Mouse (Mus musculus): ENCODE data around the gene Nid2. TPM values are rescaled to one million over a fixed set of nuclear protein-coding genes. Genes with fewer than 3 reads are reported as not detected.

Gene Nid2
- polyA plus RNA-seq, 1 experiment from 2014 or later, result 41.0 TPM

- WGBS, result 76% methylated on average over 7 of the region's 7 CpGs
- no peak for ATAC-seq (replicated peaks)
- H3K9me3 ChIP-seq, result no peaks in the 10 kb centered on the region
- no peak overlapping the region for H3K27ac ChIP-seq
- no peaks in the 10 kb centered on the region for H3K27me3 ChIP-seq (replicated peaks)
- no peaks in the 10 kb centered on the region for H3K36me3 ChIP-seq (replicated peaks)
- no peak overlapping the region for H3K4me3 ChIP-seq
- no peak overlapping the region for H3K9ac ChIP-seq
- H3K4me2 ChIP-seq, result no peak overlapping the region
- H3K4me1 ChIP-seq, result no peaks in the 10 kb centered on the region
Measured at GRCm38 (mm10) chr14:19728737-19729136, 22.3 kb upstream of the Nid2 start.

- peaks cover 6% of the 10 kb centered on the region; the same call in 1 of the 2 replicates for H3K4me1 ChIP-seq
- WGBS, result 87% methylated on average over 2 of the region's 2 CpGs
- no peaks in the 10 kb centered on the region for H3K9me3 ChIP-seq
- no peak for ATAC-seq (replicated peaks)
- H3K27me3 ChIP-seq (replicated peaks), result no peaks in the 10 kb centered on the region
- H3K4me3 ChIP-seq, result no peak overlapping the region
- no peak overlapping the region for H3K4me2 ChIP-seq
- no peak overlapping the region for H3K9ac ChIP-seq
- H3K27ac ChIP-seq, result no peak overlapping the region
- no peaks in the 10 kb centered on the region for H3K36me3 ChIP-seq (replicated peaks)
Measured at GRCm38 (mm10) chr14:19732097-19732496, 19.0 kb upstream of the Nid2 start.

GRCm38 (mm10) chr14:19733490-19734282 is 17.4 kb upstream of the Nid2 start:
- peaks cover 6% of the 10 kb centered on the region; the same call in 1 of the 2 replicates for H3K4me1 ChIP-seq
- no peak for ATAC-seq (replicated peaks)
- H3K9me3 ChIP-seq, result no peaks in the 10 kb centered on the region
- no peaks in the 10 kb centered on the region for H3K27me3 ChIP-seq (replicated peaks)
- 0 out of 2 replicates have a peak overlapping the region, but pooled peaks have one; percentile 20 for H3K27ac ChIP-seq
- H3K9ac ChIP-seq, result no peak overlapping the region
- WGBS, result 62% methylated on average over 4 of the region's 4 CpGs
- H3K4me2 ChIP-seq, result no peak overlapping the region
- no peak overlapping the region for H3K4me3 ChIP-seq
- H3K36me3 ChIP-seq (replicated peaks), result no peaks in the 10 kb centered on the region

- WGBS, result 22% methylated on average over 6 of the region's 6 CpGs
- H3K4me1 ChIP-seq, result peaks cover 6% of the 10 kb centered on the region; the same call in 1 of the 2 replicates
- no peaks in the 10 kb centered on the region for H3K9me3 ChIP-seq
- no peak overlapping the region for H3K9ac ChIP-seq
- H3K27ac ChIP-seq, result no peak overlapping the region
- no peak overlapping the region for H3K4me3 ChIP-seq
- ATAC-seq (replicated peaks), result no peak; the same call in 1 of the 2 replicates
- H3K4me2 ChIP-seq, result no peak overlapping the region
- no peaks in the 10 kb centered on the region for H3K27me3 ChIP-seq (replicated peaks)
- no peaks in the 10 kb centered on the region for H3K36me3 ChIP-seq (replicated peaks)
Measured at GRCm38 (mm10) chr14:19735303-19735702, 15.8 kb upstream of the Nid2 start.

DNA sequence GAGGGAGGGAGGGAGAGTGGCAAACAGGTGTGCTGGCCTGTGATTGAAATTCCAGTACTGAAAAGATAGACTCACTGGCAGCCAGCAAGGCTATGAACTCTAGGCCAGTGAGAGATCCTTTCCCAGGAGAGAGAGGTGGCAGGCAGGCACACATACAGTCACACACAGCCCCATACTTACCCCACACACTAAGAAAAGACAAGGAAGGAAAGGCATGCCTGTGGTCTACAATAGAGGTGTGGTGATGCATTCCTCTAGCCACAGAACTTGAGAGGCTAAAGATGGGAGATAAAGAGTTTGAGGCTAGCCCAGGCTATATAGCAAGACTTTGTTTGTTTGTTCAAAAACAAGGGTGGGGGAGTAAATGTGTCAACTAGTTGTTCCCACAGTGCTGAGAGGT is 13.5 kb upstream of the Nid2 start:
- Histone ChIP-seq H3K4me2 (no peak overlapping the region), H3K36me3 (replicated peaks) (no peaks in the 10 kb centered on the region), H3K4me1 (peaks cover 6% of the 10 kb centered on the region; the same call in 1 of the 2 replicates), H3K27ac (no peak overlapping the region), H3K4me3 (no peak overlapping the region), H3K9me3 (no peaks in the 10 kb centered on the region), H3K9ac (no peak overlapping the region), H3K27me3 (replicated peaks) (no peaks in the 10 kb centered on the region)
- no peak for ATAC-seq (replicated peaks)

DNA sequence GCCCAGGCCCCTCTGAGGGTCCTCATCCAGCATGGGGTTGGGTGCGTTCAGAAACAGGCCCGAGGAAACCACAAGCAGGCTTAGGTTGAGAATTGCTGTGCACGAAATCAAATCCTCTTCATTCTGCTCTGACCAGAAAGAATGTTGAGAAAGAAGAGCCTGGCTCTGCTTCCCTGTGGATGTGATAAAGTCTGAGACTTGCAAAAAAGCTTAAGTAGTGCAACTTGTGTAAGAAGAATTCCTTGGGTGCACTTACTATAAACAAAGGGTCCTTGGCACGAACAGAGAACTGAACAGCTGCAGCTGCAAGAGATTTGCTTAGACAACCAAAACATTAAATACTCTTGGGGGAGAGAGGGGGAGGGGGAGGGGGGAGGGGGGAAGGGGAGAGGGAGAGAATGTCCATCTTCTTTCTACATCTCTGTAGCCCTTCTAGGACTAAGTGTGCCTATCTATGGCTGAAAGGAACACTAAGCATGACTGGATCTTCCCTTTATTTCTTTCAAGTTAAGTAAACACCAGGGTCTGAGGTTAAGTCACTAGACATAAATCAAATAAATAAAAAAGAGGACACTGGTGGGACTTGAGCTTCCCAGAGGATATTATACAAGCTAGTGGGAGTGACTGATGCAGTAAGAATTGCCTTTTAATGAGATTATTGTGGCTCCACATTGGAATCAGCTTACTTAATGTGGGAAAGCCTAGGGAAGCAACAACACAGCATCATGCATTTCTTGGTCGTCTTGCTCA is 12.8 kb upstream of the Nid2 start:
- H3K4me2 ChIP-seq, result no peak overlapping the region
- no peak for ATAC-seq (replicated peaks)
- H3K9ac ChIP-seq, result no peak overlapping the region
- peaks cover 6% of the 10 kb centered on the region; the same call in 1 of the 2 replicates for H3K4me1 ChIP-seq
- no peaks in the 10 kb centered on the region for H3K27me3 ChIP-seq (replicated peaks)
- 21% methylated on average over 5 of the region's 5 CpGs for WGBS
- no peak overlapping the region for H3K4me3 ChIP-seq
- H3K9me3 ChIP-seq, result no peaks in the 10 kb centered on the region
- no peaks in the 10 kb centered on the region for H3K36me3 ChIP-seq (replicated peaks)
- no peak overlapping the region for H3K27ac ChIP-seq

- ATAC-seq (replicated peaks), result no peak
- H3K4me1 ChIP-seq, result peaks cover 6% of the 10 kb centered on the region; the same call in 1 of the 2 replicates
- WGBS, result 53% methylated on average over 9 of the region's 9 CpGs
- no peaks in the 10 kb centered on the region for H3K36me3 ChIP-seq (replicated peaks)
- no peaks in the 10 kb centered on the region for H3K27me3 ChIP-seq (replicated peaks)
- no peaks in the 10 kb centered on the region for H3K9me3 ChIP-seq
- no peak overlapping the region for H3K4me3 ChIP-seq
- no peak overlapping the region for H3K9ac ChIP-seq
- H3K27ac ChIP-seq, result no peak overlapping the region
- no peak overlapping the region for H3K4me2 ChIP-seq
Measured at GRCm38 (mm10) chr14:19739416-19740146, 11.5 kb upstream of the Nid2 start.

- Histone ChIP-seq H3K27me3 (replicated peaks) (no peaks in the 10 kb centered on the region), H3K4me2 (no peak overlapping the region), H3K9me3 (no peaks in the 10 kb centered on the region), H3K27ac (no peak overlapping the region), H3K4me1 (peaks cover 5% of the 10 kb centered on the region; the same call in 1 of the 2 replicates), H3K4me3 (no peak overlapping the region), H3K36me3 (replicated peaks) (no peaks in the 10 kb centered on the region), H3K9ac (no peak overlapping the region)
- ATAC-seq (replicated peaks), result no peak
- WGBS, result 91% methylated on average over 6 of the region's 6 CpGs
Measured at GRCm38 (mm10) chr14:19740147-19740738, 10.8 kb upstream of the Nid2 start.

DNA sequence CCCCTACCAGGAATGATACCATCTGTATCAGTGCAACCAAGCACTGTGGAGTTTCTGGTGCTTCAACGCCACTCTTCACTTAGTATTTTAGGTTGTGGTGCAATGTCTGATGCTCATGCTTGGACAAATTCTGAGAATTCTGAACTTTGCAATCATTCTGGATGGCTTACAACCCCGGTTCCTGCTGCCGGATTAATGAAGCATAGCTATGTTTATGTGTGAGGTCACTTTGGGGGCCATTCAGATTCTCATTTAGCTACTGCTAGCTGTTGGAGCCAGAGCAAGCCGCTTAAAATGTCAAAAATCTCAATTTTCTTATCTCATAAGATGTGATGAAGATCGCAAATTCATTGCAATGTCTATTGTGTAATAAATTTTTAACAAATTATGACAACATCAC is 6.2 kb upstream of the Nid2 start:
- Histone ChIP-seq H3K27ac (no peak overlapping the region), H3K4me1 (no peaks in the 10 kb centered on the region), H3K9ac (no peak overlapping the region), H3K4me2 (no peak overlapping the region), H3K4me3 (no peak overlapping the region), H3K36me3 (replicated peaks) (no peaks in the 10 kb centered on the region), H3K27me3 (replicated peaks) (0 out of 2 replicates have a peak, but pooled peaks cover 3% of the 10 kb centered on the region), H3K9me3 (no peaks in the 10 kb centered on the region)
- ATAC-seq (replicated peaks), result no peak
- 91% methylated on average over 5 of the region's 5 CpGs for WGBS

DNA sequence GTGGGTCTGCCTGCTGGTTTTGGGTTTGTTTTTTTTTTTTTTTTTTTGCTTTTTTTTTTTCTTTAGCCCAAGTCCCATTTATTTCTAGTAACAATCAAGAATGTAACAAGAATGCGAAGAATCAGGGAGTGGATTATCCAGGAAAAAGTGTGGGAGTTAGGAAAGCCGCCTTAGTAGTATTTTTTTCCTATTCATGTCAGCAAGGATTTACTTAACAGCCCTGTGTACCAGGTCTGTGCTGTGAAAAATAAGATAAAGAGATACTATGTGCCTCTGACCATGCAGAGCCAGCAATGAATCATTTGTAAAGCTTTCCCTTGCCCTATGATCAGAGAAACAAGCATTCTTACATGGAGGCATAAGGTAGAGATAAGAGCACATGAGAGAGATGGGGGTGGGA is 4.8 kb upstream of the Nid2 start:
- H3K9me3 ChIP-seq, result no peaks in the 10 kb centered on the region
- ATAC-seq (replicated peaks), result no peak
- H3K4me1 ChIP-seq, result peaks cover 10% of the 10 kb centered on the region
- H3K4me2 ChIP-seq, result no peak overlapping the region
- no peak overlapping the region for H3K4me3 ChIP-seq
- no peak overlapping the region for H3K27ac ChIP-seq
- peaks cover 13% of the 10 kb centered on the region for H3K27me3 ChIP-seq (replicated peaks)
- H3K9ac ChIP-seq, result no peak overlapping the region
- WGBS, result 85% methylated on average over 2 of the region's 2 CpGs
- no peaks in the 10 kb centered on the region for H3K36me3 ChIP-seq (replicated peaks)

DNA sequence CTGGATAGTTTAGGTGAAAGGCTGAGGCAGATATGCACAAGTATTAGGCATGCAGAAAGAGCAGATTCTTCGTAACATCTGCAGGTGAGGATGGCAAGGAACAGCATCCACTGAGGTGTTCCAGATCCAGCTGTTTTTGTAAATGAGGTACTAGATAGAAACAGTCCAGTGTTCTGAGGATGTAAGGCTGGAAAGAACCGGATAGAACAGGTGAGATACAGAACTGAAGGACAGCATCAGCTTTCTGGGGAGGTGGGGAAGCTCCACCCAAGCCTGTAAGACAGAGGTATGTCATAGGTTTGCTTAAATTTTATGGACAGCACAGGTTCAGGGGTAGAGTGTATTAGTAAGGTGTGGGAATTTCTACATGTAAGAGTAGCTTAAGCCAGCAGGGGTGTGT is 4.3 kb upstream of the Nid2 start:
- H3K4me1 ChIP-seq, result peaks cover 15% of the 10 kb centered on the region
- H3K27me3 ChIP-seq (replicated peaks), result peaks cover 18% of the 10 kb centered on the region
- WGBS, result 89% methylated on average over 2 of the region's 2 CpGs

DNA sequence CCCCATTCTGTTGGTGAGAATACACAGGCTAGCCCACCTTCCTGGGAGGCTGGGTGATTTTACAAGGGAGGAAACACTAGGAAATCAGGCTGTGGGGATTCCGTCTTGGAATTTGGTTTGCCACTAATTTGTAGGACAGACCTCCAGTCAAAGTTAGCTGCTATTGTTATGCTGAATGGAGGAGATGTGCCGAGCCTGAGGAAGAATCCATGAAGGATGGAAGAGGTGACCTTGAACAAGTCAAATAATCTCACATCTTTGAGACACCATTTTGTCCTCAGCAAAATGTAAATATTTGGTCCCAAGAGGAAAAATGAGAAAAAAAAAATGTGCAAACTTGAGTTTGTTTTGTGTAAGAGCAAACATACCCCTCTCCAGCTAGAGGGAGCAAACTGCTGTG is 1.3 kb upstream of the Nid2 start:
- peaks cover 22% of the 10 kb centered on the region for H3K4me1 ChIP-seq
- WGBS, result 48% methylated on average over 2 of the region's 2 CpGs
- no peak overlapping the region for H3K4me2 ChIP-seq
- no peak overlapping the region for H3K9ac ChIP-seq
- H3K36me3 ChIP-seq (replicated peaks), result no peaks in the 10 kb centered on the region
- peaks cover 34% of the 10 kb centered on the region for H3K27me3 ChIP-seq (replicated peaks)
- ATAC-seq (replicated peaks), result no peak
- no peaks in the 10 kb centered on the region for H3K9me3 ChIP-seq
- H3K4me3 ChIP-seq, result no peak overlapping the region
- H3K27ac ChIP-seq, result no peak overlapping the region

More for the DNA sequence above, 4.3 kb upstream of the Nid2 start:
- ATAC-seq (replicated peaks), result no peak
- H3K9me3 ChIP-seq, result no peaks in the 10 kb centered on the region
- no peaks in the 10 kb centered on the region for H3K36me3 ChIP-seq (replicated peaks)
- no peak overlapping the region for H3K4me2 ChIP-seq
- no peak overlapping the region for H3K27ac ChIP-seq
- H3K4me3 ChIP-seq, result no peak overlapping the region
- no peak overlapping the region for H3K9ac ChIP-seq

Measured in midbrain, embryonic 15.5 days (tissue).